Mouse (Mus musculus) hindbrain, embryonic 16.5 days (tissue): ENCODE data around the gene Il22ra1. TPM values are rescaled to one million over a fixed set of nuclear protein-coding genes. Genes with fewer than 3 reads are reported as not detected.

Experiments
- ATAC-seq: fragments of 200-750 bp; cut with Nextera tagmentation; 2 replicates; pipeline ENCODE4 v1.8.0; 2017; ENCODE audit warnings: moderate TSS enrichment, moderate library complexity
- H3K27ac ChIP-seq: fragments of 300-500 bp; sonication (generic); 2 replicates; pipeline ENCODE4 v1.5.1; 2014; ENCODE audit warnings: low read depth, mild to moderate bottlenecking, control low read depth, low read length, moderate library complexity
- H3K27me3 ChIP-seq: fragments of 300-500 bp; sonication (generic); replicated peaks from 2 replicates; pipeline ENCODE4 v1.6.1; 2014; ENCODE audit warnings: low read length; ENCODE audit not compliant: control insufficient read depth, insufficient read depth
- H3K36me3 ChIP-seq: fragments of 300-500 bp; sonication (generic); 2 replicates; pipeline ENCODE4 v1.6.1; 2014; ENCODE audit warnings: mild to moderate bottlenecking, low read length, moderate library complexity, mixed read lengths; ENCODE audit not compliant: control insufficient read depth, insufficient read depth
- H3K4me1 ChIP-seq: fragments of 300-500 bp; sonication (generic); 2 replicates; pipeline ENCODE4 v1.6.1; 2014; ENCODE audit warnings: low read depth, low read length; ENCODE audit not compliant: control insufficient read depth, insufficient read depth
- H3K4me2 ChIP-seq: fragments of 300-500 bp; sonication (generic); 2 replicates; pipeline ENCODE4 v1.6.1; 2014; ENCODE audit warnings: mild to moderate bottlenecking, low read length, control low read depth, moderate library complexity
- H3K4me3 ChIP-seq: fragments of 300-500 bp; sonication (generic); 2 replicates; pipeline ENCODE4 v1.5.1; 2014; ENCODE audit warnings: mild to moderate bottlenecking, low read length, control low read depth, moderate library complexity
- H3K9ac ChIP-seq: fragments of 300-500 bp; sonication (generic); 2 replicates; pipeline ENCODE4 v1.6.1; 2014; ENCODE audit warnings: low read depth, mild to moderate bottlenecking, control low read depth, low read length, moderate library complexity
- H3K9me3 ChIP-seq: fragments of 300-500 bp; sonication (generic); 2 replicates; pipeline ENCODE4 v1.6.1; 2014; ENCODE audit warnings: mild to moderate bottlenecking, low read length, moderate library complexity; ENCODE audit not compliant: control insufficient read depth
- WGBS: fragments of 180-500 bp; shearing (Covaris S2); extraction: QIAGEN DNeasy Blood & Tissue Kit; methylation state at CpG from one replicate; pipeline ENCODE4 v1.1.7; 2014; 5-methylcytosine and 5-hydroxymethylcytosine counted together
- polyA plus RNA-seq: library from polyadenylated mRNA; unstranded; fragments of >200 nt; fragmentation: Nextera tagmentation; extraction: Ambion mirVana; gene quantifications from 2 replicates; pipeline ENCODE4 v1.2.1, GENCODE M21; 2015

The Il22ra1 gene
- polyA plus RNA-seq, 1 experiment from 2014 or later, result not detected

DNA sequence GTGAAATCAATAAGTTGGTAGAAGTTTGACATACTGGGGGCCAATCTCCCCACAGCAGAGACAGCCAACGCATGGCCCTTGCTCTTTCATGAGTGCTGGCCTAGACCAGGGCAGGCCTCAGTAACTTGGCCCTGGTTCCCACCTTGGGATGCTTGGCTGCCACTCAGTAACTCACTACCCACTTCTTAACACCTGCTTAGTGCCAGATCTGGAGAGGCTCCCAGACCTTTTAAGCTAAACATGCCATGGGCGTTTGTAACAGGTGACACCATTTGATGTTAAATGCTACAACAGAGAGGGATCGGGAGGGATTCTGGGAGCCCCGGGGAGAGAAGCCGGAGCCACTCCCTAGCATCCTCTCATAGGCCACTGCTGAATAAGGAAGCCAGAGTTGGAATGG, 64.8 kb downstream of the Il22ra1 start:
- 97% methylated on average over 5 of the region's 5 CpGs for WGBS
- Histone ChIP-seq H3K36me3 (no peaks in the 10 kb centered on the region), H3K9me3 (no peaks in the 10 kb centered on the region), H3K27me3 (no peaks in the 10 kb centered on the region), H3K4me1 (no peaks in the 10 kb centered on the region), H3K4me3 (no peak overlapping the region), H3K27ac (no peak overlapping the region), H3K9ac (no peak overlapping the region), H3K4me2 (no peak overlapping the region)
- no peak for ATAC-seq

DNA sequence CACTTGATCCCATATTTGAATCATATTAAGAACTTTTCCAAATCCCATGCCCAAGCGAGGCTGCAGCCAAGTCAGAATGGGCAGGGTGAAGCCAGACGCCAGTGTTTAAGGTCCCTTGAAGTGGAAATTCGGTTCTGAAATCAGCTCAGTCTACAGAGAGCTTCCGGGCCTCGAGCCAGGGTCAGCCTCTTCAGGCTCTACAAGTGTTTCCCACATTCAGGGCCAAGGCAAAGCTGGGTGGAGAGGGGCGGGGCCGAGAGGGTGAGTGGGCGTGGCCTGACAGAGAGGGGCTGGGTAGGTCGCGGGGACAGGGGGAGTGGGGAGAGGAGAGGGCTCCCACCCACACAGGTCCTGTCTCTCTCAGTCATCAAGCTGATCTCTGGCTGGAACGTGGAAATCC, 70.0 kb downstream of the Il22ra1 start:
- Histone ChIP-seq H3K9ac (no peak overlapping the region), H3K4me1 (no peaks in the 10 kb centered on the region), H3K4me3 (no peak overlapping the region), H3K36me3 (no peaks in the 10 kb centered on the region), H3K27ac (no peak overlapping the region), H3K27me3 (no peaks in the 10 kb centered on the region), H3K4me2 (no peak overlapping the region), H3K9me3 (no peaks in the 10 kb centered on the region)
- 0 out of 2 replicates have a peak, but pooled peaks have one; percentile 56 for ATAC-seq
- 41% methylated on average over 11 of the region's 11 CpGs for WGBS

DNA sequence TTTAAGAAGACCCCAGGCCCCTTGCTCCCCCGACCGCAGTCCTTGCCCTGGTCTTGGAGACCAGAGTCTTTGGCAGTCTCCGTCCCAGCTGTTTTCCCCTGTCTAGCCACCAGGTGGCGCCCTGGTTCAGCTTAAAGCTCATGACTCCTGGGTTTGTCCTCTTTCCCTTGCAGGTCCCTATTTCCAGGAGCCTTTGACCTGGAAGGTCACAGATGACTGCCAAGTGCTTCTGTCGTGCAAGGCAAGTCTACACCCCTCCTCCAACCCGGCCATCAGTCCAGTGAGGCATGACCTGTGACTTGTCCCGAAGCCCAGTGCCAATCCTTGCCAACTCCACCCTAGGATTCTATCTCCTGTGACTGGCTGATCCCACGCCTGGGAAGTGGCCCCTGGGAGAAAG, 73.6 kb downstream of the Il22ra1 start:
- no peaks in the 10 kb centered on the region for H3K36me3 ChIP-seq
- ATAC-seq, result no peak; the same call in 1 of the 2 replicates
- 12% methylated on average over 8 of the region's 8 CpGs for WGBS
- H3K4me3 ChIP-seq, result no peak overlapping the region
- no peak overlapping the region for H3K9ac ChIP-seq
- no peaks in the 10 kb centered on the region for H3K9me3 ChIP-seq
- H3K4me2 ChIP-seq, result no peak overlapping the region
- no peaks in the 10 kb centered on the region for H3K27me3 ChIP-seq
- H3K27ac ChIP-seq, result no peak overlapping the region
- H3K4me1 ChIP-seq, result no peaks in the 10 kb centered on the region

Other genes with a start within 250 kb of the Il22ra1 start
- gene Stpg1, start 233.4 kb upstream of the Il22ra1 start, polyA plus RNA-seq, result 0.39 and 0.41 TPM in 2 replicates
- 6.8 and 10.7 TPM in 2 replicates for gene Nipal3, start 233.1 kb upstream of the Il22ra1 start, polyA plus RNA-seq
- 0.85 and 1.2 TPM in 2 replicates for gene Grhl3, start 154.5 kb upstream of the Il22ra1 start, polyA plus RNA-seq
- gene Ifnlr1, start 41.9 kb upstream of the Il22ra1 start, polyA plus RNA-seq, result 0.26 and 0.41 TPM in 2 replicates
- 0.90 and 0.99 TPM in 2 replicates for gene Myom3, start 31.5 kb downstream of the Il22ra1 start, polyA plus RNA-seq
- gene Srsf10, start 127.6 kb downstream of the Il22ra1 start, polyA plus RNA-seq, result 144 and 166 TPM in 2 replicates
- gene Pnrc2, start 145.7 kb downstream of the Il22ra1 start, polyA plus RNA-seq, result 98.2 and 103 TPM in 2 replicates
- 0.09 and 0.10 TPM in 2 replicates for gene Cnr2, start 167.2 kb downstream of the Il22ra1 start, polyA plus RNA-seq
- gene Fuca1, start 192.6 kb downstream of the Il22ra1 start, polyA plus RNA-seq, result 74.1 and 78.4 TPM in 2 replicates
- 64.7 and 66.8 TPM in 2 replicates for gene Hmgcl, start 218.3 kb downstream of the Il22ra1 start, polyA plus RNA-seq
- gene Gale, start 235.6 kb downstream of the Il22ra1 start, polyA plus RNA-seq, result 49.4 and 50.1 TPM in 2 replicates
- gene Lypla2, start 244.5 kb downstream of the Il22ra1 start, polyA plus RNA-seq, result 225 and 229 TPM in 2 replicates